In the genomic region with DNA sequence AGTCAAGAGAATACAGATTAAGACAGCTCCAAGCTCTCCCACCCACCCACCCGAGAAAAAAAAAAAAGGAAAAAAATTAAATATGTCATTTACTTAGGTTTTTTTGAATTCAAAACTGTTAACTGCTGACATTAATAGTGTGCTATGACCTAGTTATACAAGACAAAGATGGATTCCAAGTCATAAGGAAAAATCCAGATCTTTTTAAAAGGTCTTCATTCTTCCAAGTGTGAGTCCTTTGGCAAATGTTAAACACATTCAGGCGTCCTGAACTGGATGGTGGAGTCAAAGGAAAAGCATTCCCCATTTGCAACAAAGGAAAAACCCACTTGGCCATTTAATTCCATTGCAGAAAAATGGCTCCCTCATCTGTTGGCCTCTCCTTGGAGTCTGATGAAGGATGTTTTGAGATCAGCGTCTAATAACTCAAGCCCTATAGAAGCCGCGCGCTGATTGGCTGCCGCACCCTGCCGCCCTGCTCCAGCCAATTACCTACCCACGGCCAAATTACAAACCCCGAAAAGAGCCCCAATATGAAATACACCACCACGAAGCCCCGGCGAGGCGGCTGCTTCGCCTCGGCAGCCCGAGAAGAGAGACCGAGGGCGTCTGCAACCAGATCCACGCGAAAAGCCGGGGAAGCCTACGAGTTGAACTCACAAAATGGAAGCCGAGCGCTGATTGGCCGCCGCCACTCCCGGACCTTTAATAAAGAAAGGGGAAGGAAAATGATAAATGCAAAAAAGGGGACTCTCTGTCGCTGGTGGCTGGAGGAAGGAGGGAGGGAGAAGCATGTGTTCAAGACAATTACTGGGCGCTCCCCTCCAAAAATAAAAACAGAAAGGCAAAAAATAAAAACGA, we compare ENCODE assay signal across 8 mouse cellular contexts. TPM values are rescaled to one million over a fixed set of nuclear protein-coding genes. Genes with fewer than 3 reads are reported as not detected.
DNase-seq lines count a peak whose midpoint lies in the region; ATAC-seq lines count a peak whose summit lies in the region.

No protein-coding gene starts in this region.

- H3K4me1 ChIP-seq in erythroblast, embryonic 14.5 days (ENCODE audit: control insufficient read depth) = peaks cover 73% of the 10 kb centered on the region
- H3K4me1 ChIP-seq in heart, embryonic 12.5 days (replicated peaks) = peaks cover 60% of the 10 kb centered on the region
- H3K4me1 ChIP-seq in kidney, embryonic 16.5 days (ENCODE audit: insufficient read depth, low read length) = peaks cover 39% of the 10 kb centered on the region

- H3K36me3 ChIP-seq in erythroblast, embryonic 14.5 days (ENCODE audit: control insufficient read depth) = peaks cover 46% of the 10 kb centered on the region
- H3K36me3 ChIP-seq in heart, embryonic 12.5 days = peaks cover 11% of the 10 kb centered on the region
- H3K36me3 ChIP-seq in kidney, embryonic 16.5 days (ENCODE audit: insufficient read depth, low read length) = peaks cover 8% of the 10 kb centered on the region; the same call in 1 of the 2 replicates

- no peaks in the 10 kb centered on the region for H3K27me3 ChIP-seq in erythroblast, embryonic 14.5 days (ENCODE audit: control insufficient read depth)
- H3K27me3 ChIP-seq in heart, embryonic 12.5 days (replicated peaks) = no peaks in the 10 kb centered on the region
- no peaks in the 10 kb centered on the region for H3K27me3 ChIP-seq in kidney, embryonic 16.5 days (ENCODE audit: insufficient read depth, low read length)

- no peaks in the 10 kb centered on the region for H3K9me3 ChIP-seq in erythroblast, embryonic 14.5 days (ENCODE audit: control insufficient read depth, low read length)
- no peaks in the 10 kb centered on the region for H3K9me3 ChIP-seq in heart, embryonic 12.5 days (replicated peaks)
- no peaks in the 10 kb centered on the region for H3K9me3 ChIP-seq in kidney, embryonic 16.5 days (ENCODE audit: low read length)

- ATAC-seq in heart, embryonic 12.5 days (ENCODE audit: insufficient number of reproducible peaks, low FRiP score) = peak; percentile 57
- ATAC-seq in kidney, embryonic 16.5 days (ENCODE audit: low FRiP score, low TSS enrichment) = peak; percentile 49

- DNase-seq in CD4-positive, CD25-positive, alpha-beta regulatory T cell, adult 2 months (ENCODE audit: low read depth, low spot score) = peak; percentile 92
- DNase-seq in brain, embryonic 18.5 days (ENCODE audit: low read depth, low spot score) = peak; percentile 92
- peak; percentile 93 for DNase-seq in liver
- DNase-seq in monocyte, adult 2 months (ENCODE audit: low read depth in 1 of 2, low spot score in 2 of 2) = peak; percentile 75 to 87
- peak; percentile 80 to 83 for DNase-seq in spleen, postnatal 14 days (ENCODE audit: low spot score in 2 of 2)

- WGBS in heart, embryonic 12.5 days = under 1% methylated on average over 31 of the region's 31 CpGs
- WGBS in kidney, embryonic 16.5 days = under 1% methylated on average over 31 of the region's 31 CpGs

- peak overlapping the region; percentile 100 for H3K27ac ChIP-seq in heart, embryonic 12.5 days (ENCODE audit: poor library complexity, severe bottlenecking)
- peak overlapping the region; percentile 99 for H3K27ac ChIP-seq in kidney, embryonic 16.5 days (ENCODE audit: low read length)

- H3K4me2 ChIP-seq in heart, embryonic 12.5 days = peak overlapping the region; percentile 99
- H3K4me2 ChIP-seq in kidney, embryonic 16.5 days (replicated peaks; ENCODE audit: low read depth, low read length) = peak overlapping the region; percentile 98

- peak overlapping the region; percentile 100 for H3K9ac ChIP-seq in heart, embryonic 12.5 days
- H3K9ac ChIP-seq in kidney, embryonic 16.5 days (replicated peaks; ENCODE audit: low read length) = peak overlapping the region; percentile 99

- peak overlapping the region; percentile 82 for H3K4me3 ChIP-seq in erythroblast, embryonic 14.5 days (replicated peaks)
- peak overlapping the region; percentile 94 for H3K4me3 ChIP-seq in heart, embryonic 12.5 days
- H3K4me3 ChIP-seq in kidney, embryonic 16.5 days (ENCODE audit: low read length) = peak overlapping the region; percentile 84

RNA-seq across cellular contexts. Expression of gene Setd1b, which starts 1.1 kb away (rescaled TPM):
- polyA plus RNA-seq in erythroblast, embryonic 14.5 days (2012) = 3.3 and 3.9 TPM in 2 replicates
- polyA plus RNA-seq in heart, embryonic 12.5 days (2016; fragmentation: Nextera tagmentation; extraction: Ambion mirVana) = 7.4 and 8.1 TPM in 2 replicates
- 8.4 and 11.0 TPM in 2 replicates for polyA plus RNA-seq in kidney, embryonic 16.5 days (2015; fragmentation: Nextera tagmentation; extraction: Ambion mirVana)

RNA-seq across cellular contexts. Expression of gene Rhof, which starts 8.4 kb away (rescaled TPM):
- polyA plus RNA-seq in erythroblast, embryonic 14.5 days (2012) = 0.38 and 0.52 TPM in 2 replicates
- polyA plus RNA-seq in heart, embryonic 12.5 days (2016; fragmentation: Nextera tagmentation; extraction: Ambion mirVana) = 1.0 and 1.3 TPM in 2 replicates
- 3.2 and 3.8 TPM in 2 replicates for polyA plus RNA-seq in kidney, embryonic 16.5 days (2015; fragmentation: Nextera tagmentation; extraction: Ambion mirVana)

RNA-seq across cellular contexts. Expression of gene Psmd9, which starts 28.3 kb away (rescaled TPM):
- polyA plus RNA-seq in erythroblast, embryonic 14.5 days (2012) = 27.7 and 28.4 TPM in 2 replicates
- polyA plus RNA-seq in heart, embryonic 12.5 days (2016; fragmentation: Nextera tagmentation; extraction: Ambion mirVana) = 58.5 and 58.6 TPM in 2 replicates
- polyA plus RNA-seq in kidney, embryonic 16.5 days (2015; fragmentation: Nextera tagmentation; extraction: Ambion mirVana) = 86.9 and 87.9 TPM in 2 replicates

RNA-seq across cellular contexts. Expression of gene Hpd, which starts 41.6 kb away (rescaled TPM):
- not detected in 2 replicates for polyA plus RNA-seq in erythroblast, embryonic 14.5 days (2012)
- polyA plus RNA-seq in heart, embryonic 12.5 days (2016; fragmentation: Nextera tagmentation; extraction: Ambion mirVana) = not detected in 2 replicates
- 0.23 and 0.29 TPM in 2 replicates for polyA plus RNA-seq in kidney, embryonic 16.5 days (2015; fragmentation: Nextera tagmentation; extraction: Ambion mirVana)

Comparison
In these comparisons a context has a peak if more than half of its experiments do, and no peak if none do; other contexts are left out.
1. Peak in every context shown above with its lines: DNase-seq, ATAC-seq, H3K4me3 ChIP-seq and H3K27ac ChIP-seq.